Mouse (Mus musculus) macrophage (primary cell): Measurements from ENCODE around the gene Grpel1. TPM values are rescaled to one million over a fixed set of nuclear protein-coding genes. Genes with fewer than 3 reads are reported as not detected.

Source experiments
- H3K27ac ChIP-seq: fragments of 350-480 bp; formaldehyde crosslinking; 2 replicates; pipeline ENCODE4 v1.9.0; 2021
- H3K36me3 ChIP-seq: fragments of 350-480 bp; formaldehyde crosslinking; 2 replicates; pipeline ENCODE4 v1.9.0; 2021; ENCODE audit errors: inconsistent target
- H3K4me3 ChIP-seq: fragments of 350-480 bp; formaldehyde crosslinking; 2 replicates; pipeline ENCODE4 v1.9.0; 2021; ENCODE audit errors: inconsistent target
- H3K79me2 ChIP-seq: fragments of 350-480 bp; formaldehyde crosslinking; 2 replicates; pipeline ENCODE4 v1.9.0; 2021; ENCODE audit errors: inconsistent target
- WGBS: methylation state at CpG from one replicate; pipeline ENCODE4 v1.1.7; 2026; ENCODE audit warnings: inconsistent platforms; ENCODE audit not compliant: missing documents; 5-methylcytosine and 5-hydroxymethylcytosine counted together
- polyA plus RNA-seq: library from polyadenylated mRNA; stranded (reverse); fragments of 250-400 nt; gene quantifications from 3 replicates; pipeline ENCODE4 v1.2.4, GENCODE M21; 2018; ENCODE audit warnings: inconsistent platforms

The Grpel1 gene
- polyA plus RNA-seq, 1 experiment from 2014 or later, result 11.8 TPM

DNA sequence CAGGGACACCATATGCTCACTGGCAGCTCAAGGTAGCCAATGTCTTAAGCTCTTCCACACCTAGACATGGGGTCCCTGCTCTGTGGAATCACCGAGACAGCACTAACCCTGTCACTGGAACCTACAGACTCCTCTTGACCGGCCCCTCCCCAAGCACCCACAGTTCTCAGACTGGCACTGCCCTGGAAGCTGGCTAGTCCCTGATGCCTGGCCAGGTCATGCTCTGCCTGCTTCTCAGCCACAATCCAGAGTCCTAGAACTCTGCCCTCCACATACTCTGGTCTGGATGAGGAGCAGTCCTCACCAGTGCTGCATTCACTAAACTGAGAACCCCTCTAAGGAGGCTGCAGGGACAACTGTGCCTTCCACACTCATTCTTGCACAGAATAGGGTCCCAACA is 46.2 kb downstream of the Grpel1 start:
- peaks cover 70% of the 10 kb centered on the region for H3K36me3 ChIP-seq
- no peaks in the 10 kb centered on the region; the same call in 1 of the 2 replicates for H3K79me2 ChIP-seq
- H3K4me3 ChIP-seq, result no peak overlapping the region
- 94% methylated on average over 2 of the region's 2 CpGs for WGBS
- no peak overlapping the region for H3K27ac ChIP-seq

DNA sequence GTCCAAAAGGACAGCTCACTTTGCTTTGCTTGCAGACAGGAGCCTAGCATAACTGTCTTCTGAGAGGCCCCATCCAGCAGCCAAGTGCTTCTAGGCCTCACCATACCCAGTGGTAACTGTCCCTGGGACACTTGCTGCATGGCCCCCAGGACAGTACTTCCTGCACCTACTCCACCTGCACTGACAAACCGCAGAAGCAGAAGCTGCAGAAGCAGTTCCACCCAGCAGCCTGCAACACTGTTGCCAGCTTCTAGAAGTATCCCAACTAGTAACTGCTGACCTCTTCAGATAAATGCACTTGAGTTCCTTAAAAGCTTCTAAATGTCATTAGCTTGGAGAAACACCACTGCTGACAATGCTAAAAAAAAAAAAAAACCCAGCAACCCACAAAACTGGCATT is 50.3 kb downstream of the Grpel1 start:
- peak overlapping the region; percentile 94 for H3K27ac ChIP-seq
- no peaks in the 10 kb centered on the region; the same call in 1 of the 2 replicates for H3K79me2 ChIP-seq
- H3K36me3 ChIP-seq, result peaks cover 57% of the 10 kb centered on the region
- H3K4me3 ChIP-seq, result no peak overlapping the region
- WGBS, result 43% methylated on average over 1 of the region's 1 CpGs

DNA sequence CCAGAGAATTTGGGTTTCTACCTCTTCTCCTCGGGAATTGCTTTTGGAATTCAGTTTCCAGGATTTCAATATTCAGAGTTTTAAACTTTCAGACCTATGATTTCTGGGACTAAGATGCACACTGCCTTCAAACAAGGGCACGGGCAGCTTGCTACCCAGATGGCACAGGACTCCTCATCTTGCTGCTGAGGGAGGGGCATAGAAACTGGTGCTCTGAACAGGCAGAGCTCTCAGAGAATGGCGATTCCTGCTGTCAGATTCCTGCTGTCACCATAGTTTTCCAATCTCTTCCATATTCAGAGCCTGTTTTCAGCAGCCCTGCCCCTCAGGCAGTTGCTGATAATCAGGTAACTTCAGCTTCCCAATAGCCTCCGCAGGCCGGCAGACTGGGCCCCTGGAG is 50.8 kb downstream of the Grpel1 start:
- H3K4me3 ChIP-seq, result no peak overlapping the region
- no peaks in the 10 kb centered on the region; the same call in 1 of the 2 replicates for H3K79me2 ChIP-seq
- H3K27ac ChIP-seq, result peak overlapping the region; percentile 94
- H3K36me3 ChIP-seq, result peaks cover 57% of the 10 kb centered on the region
- 81% methylated on average over 5 of the region's 5 CpGs for WGBS

DNA sequence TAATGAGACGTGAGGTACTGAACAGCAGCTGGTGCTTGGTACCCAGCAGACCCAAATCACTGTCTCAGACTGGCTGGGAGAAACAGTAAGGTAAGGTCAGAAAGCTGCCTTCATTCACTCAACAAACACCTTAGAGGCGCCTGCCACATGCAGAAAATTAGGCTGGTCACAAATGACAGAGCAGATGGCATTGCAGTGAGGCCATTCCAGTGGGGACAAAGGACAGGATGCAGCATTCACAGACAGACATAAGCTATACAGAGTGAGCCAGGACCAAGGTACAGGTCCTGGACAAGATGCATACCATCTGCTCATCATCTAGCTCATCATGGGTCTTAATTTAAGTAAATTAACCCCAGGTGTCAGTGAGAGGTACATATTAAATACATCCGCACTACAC is 52.8 kb downstream of the Grpel1 start:
- Histone ChIP-seq H3K4me3 (no peak overlapping the region), H3K36me3 (peaks cover 57% of the 10 kb centered on the region), H3K27ac (no peak overlapping the region), H3K79me2 (peaks cover under 1% of the 10 kb centered on the region; the same call in 1 of the 2 replicates)
- 100% methylated on average over 3 of the region's 3 CpGs for WGBS

DNA sequence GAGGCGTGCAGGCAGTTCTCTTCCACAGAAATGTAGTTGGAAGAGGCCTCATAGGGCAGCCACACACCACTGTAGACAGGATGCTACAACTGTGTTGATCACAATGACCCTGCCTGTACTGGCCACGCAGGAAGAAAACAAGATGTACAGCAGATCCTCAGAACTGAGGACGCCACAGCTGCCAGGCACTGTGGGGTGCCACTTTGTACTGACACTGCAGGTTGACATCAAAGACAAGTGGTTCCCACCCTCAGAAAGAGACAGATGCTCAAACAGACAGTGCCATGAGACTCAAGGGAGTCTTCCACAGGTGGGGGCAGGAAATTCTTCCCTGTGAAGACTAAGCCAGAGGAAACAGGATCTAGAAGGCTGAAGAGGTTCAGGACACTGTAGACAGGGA is 55.0 kb downstream of the Grpel1 start:
- peaks cover 22% of the 10 kb centered on the region; the same call in 1 of the 2 replicates for H3K79me2 ChIP-seq
- no peak overlapping the region for H3K27ac ChIP-seq
- 96% methylated on average over 3 of the region's 3 CpGs for WGBS
- H3K36me3 ChIP-seq, result peaks cover 68% of the 10 kb centered on the region
- H3K4me3 ChIP-seq, result no peak overlapping the region

DNA sequence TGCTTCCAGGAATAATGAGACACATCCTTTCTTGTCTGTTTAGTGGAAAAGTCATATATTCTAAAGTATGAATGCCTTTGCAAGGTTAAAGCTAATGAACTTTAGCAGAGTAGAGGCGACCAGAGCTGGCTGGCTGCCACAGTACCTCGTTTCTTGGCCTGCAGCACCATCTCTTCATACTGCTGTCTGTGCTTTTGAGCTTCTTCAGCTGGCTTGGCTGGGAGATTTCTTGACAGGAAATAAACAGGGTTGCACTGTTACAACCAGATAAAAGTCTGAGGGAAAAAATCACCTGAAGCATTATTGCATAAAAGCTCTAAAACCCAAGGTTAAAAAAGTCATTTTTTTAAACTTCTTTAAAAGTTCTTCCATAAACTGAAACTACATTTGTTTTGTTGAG is 58.0 kb downstream of the Grpel1 start:
- H3K79me2 ChIP-seq, result peaks cover 53% of the 10 kb centered on the region
- WGBS, result 87% methylated on average over 2 of the region's 2 CpGs
- H3K36me3 ChIP-seq, result peaks cover 67% of the 10 kb centered on the region
- no peak overlapping the region for H3K4me3 ChIP-seq
- no peak overlapping the region for H3K27ac ChIP-seq

DNA sequence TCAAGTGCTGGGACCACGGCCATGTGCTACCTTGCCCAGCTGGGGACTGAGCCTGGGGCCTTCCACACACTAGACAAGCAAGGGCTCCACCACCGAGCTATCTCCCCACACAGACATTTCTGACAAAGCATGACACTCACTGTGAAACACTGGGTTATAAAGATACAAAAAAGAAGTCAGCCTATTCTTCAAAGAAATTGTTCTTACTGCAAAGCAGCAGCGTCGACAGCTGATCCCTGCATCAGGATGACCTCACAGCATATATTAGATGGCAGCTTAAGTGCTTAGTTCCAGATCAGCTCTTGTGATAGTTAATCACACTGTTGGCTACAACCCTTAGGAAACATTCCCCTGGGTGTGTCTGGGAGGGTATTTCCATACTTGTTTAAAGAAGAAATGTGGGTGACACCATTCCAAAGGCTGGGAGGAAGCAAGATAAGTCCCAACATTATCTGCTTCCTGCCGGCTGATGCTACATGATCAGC is 58.5 kb downstream of the Grpel1 start:
- H3K79me2 ChIP-seq, result peaks cover 57% of the 10 kb centered on the region
- WGBS, result 97% methylated on average over 5 of the region's 5 CpGs
- no peak overlapping the region for H3K27ac ChIP-seq
- peaks cover 62% of the 10 kb centered on the region for H3K36me3 ChIP-seq
- H3K4me3 ChIP-seq, result no peak overlapping the region

Other genes starting within 250 kb of the Grpel1 start
- not detected in 3 replicates for gene Sorcs2, start 66.9 kb upstream of the Grpel1 start, polyA plus RNA-seq
- gene Tada2b, start 19.3 kb downstream of the Grpel1 start, polyA plus RNA-seq, result 7.2 to 9.8 TPM (median 8.2 TPM) in 3 replicates
- 0.07 to 0.21 TPM (median 0.14 TPM) in 3 replicates for gene Ccdc96, start 19.6 kb downstream of the Grpel1 start, polyA plus RNA-seq
- gene Tbc1d14, start 128.3 kb downstream of the Grpel1 start, polyA plus RNA-seq, result 22.5 to 38.4 TPM (median 36.0 TPM) in 3 replicates
- 17.3 to 23.8 TPM (median 23.4 TPM) in 3 replicates for gene D5Ertd579e, start 231.0 kb downstream of the Grpel1 start, polyA plus RNA-seq